9 mouse cellular contexts compared by ENCODE assay signal in genomic region chr16:94536417-94537158, GRCm38 (mm10). TPM values are rescaled to one million over a fixed set of nuclear protein-coding genes. Genes with fewer than 3 reads are reported as not detected.
A peak's percentile ranks its signal among the peaks of the same experiment; 100 is the strongest.
DNase-seq lines count a peak whose midpoint lies in the region; ATAC-seq and TF ChIP-seq lines count a peak whose summit lies in the region.
"Had no signal": no experiment of that assay in that cellular context is flagged by ENCODE, and none has a peak within 500 bp of the region (broad histone marks: within the 10 kb centered on the region; RNA-seq: fewer than 3 reads in every experiment).

No protein-coding gene starts in this region.

- no peaks in the 10 kb centered on the region for H3K9me3 ChIP-seq in kidney, embryonic 15.5 days (replicated peaks)
- H3K9me3 ChIP-seq: neural tube, embryonic 13.5 days had no signal

- no peaks in the 10 kb centered on the region for H3K79me2 ChIP-seq in myocyte (ENCODE audit: control insufficient read depth, insufficient read depth)

- no peak overlapping the region for H3K9ac ChIP-seq in kidney, embryonic 15.5 days
- H3K9ac ChIP-seq: neural tube, embryonic 13.5 days had no signal

- H3K4me1 ChIP-seq in kidney, embryonic 15.5 days, result peaks cover 13% of the 10 kb centered on the region
- H3K4me1 ChIP-seq: neural tube, embryonic 13.5 days had no signal

- TF ChIP-seq POLR2A in myocyte (IDR thresholded peaks at IDR 0.05; ENCODE audit: insufficient read length, low read depth), result peak; percentile 34

- no peak for ATAC-seq in kidney, embryonic 15.5 days (replicated peaks; ENCODE audit: low FRiP score)
- ATAC-seq in megakaryocyte progenitor cell, adult 5-6 weeks (replicated peaks; ENCODE audit: poor library complexity), result no peak

- DNase-seq in layer of hippocampus, adult 2 months (ENCODE audit: low spot score in 2 of 2), result no peak
- no peak for DNase-seq in layer of hippocampus, adult 8-10 months (ENCODE audit: low spot score in 2 of 2)
- DNase-seq in gastrocnemius, adult 8-10 months (ENCODE audit: low spot score in 2 of 2), result peak; percentile 66 to 69
- DNase-seq in spleen, postnatal 36 days (ENCODE audit: low spot score in 2 of 2), result no peak
- no peak for DNase-seq in B cell, adult 2 months

- 0 out of 2 replicates have a peak overlapping the region, but pooled peaks have one; percentile 29 for H3K4me2 ChIP-seq in kidney, embryonic 15.5 days
- H3K4me2 ChIP-seq in myocyte (ENCODE audit: low read depth), result peak overlapping the region; percentile 81
- H3K4me2 ChIP-seq: neural tube, embryonic 13.5 days had no signal

- H3K27me3 ChIP-seq in kidney, embryonic 15.5 days, result no peaks in the 10 kb centered on the region
- no peaks in the 10 kb centered on the region for H3K27me3 ChIP-seq in myocyte (ENCODE audit: control insufficient read depth, insufficient read depth, insufficient read length)
- H3K27me3 ChIP-seq: neural tube, embryonic 13.5 days had no signal

- H3K27ac ChIP-seq in layer of hippocampus, adult 2 months, result 0 out of 2 replicates have a peak overlapping the region, but pooled peaks have one; percentile 14
- no peak overlapping the region for H3K27ac ChIP-seq in kidney, embryonic 15.5 days
- H3K27ac ChIP-seq: neural tube, embryonic 13.5 days had no signal

- no peaks in the 10 kb centered on the region for H3K36me3 ChIP-seq in kidney, embryonic 15.5 days
- H3K36me3 ChIP-seq in myocyte (ENCODE audit: control insufficient read depth, insufficient read depth), result no peaks in the 10 kb centered on the region
- H3K36me3 ChIP-seq: neural tube, embryonic 13.5 days had no signal

- no peak overlapping the region for H3K4me3 ChIP-seq in layer of hippocampus, adult 2 months
- H3K4me3 ChIP-seq in kidney, embryonic 15.5 days (replicated peaks), result no peak overlapping the region
- H3K4me3 ChIP-seq in myocyte, result peak overlapping the region; percentile 5
- H3K4me3 ChIP-seq: neural tube, embryonic 13.5 days had no signal

- 46% methylated on average over 7 of the region's 7 CpGs for WGBS in kidney, embryonic 15.5 days

- H3ac ChIP-seq in myocyte (ENCODE audit: control insufficient read depth, insufficient read length), result no peak overlapping the region

- TF ChIP-seq CTCF in layer of hippocampus, adult 2 months (conservative IDR thresholded peaks at IDR 0.05), result no peak

TF ChIP-seq in myocyte, 11 proteins besides CTCF, POLR2A, EP300 and RAD21:
- TF ChIP-seq TCF12 (IDR thresholded peaks at IDR 0.05; ENCODE audit: insufficient read depth, poor library complexity, severe bottlenecking), result peak; percentile 66
- TF ChIP-seq E2F4 (IDR thresholded peaks at IDR 0.05; ENCODE audit: insufficient read depth), result no peak
- peak; percentile 69 to 83 (median 69) for TF ChIP-seq MYOD1 (IDR thresholded peaks at IDR 0.05; ENCODE audit: control insufficient read depth in 1 of 3, insufficient read length in 2 of 3, low read depth in 2 of 3)
- no peak for TF ChIP-seq REST (IDR thresholded peaks at IDR 0.05; ENCODE audit: insufficient read depth, insufficient read length)
- peak; percentile 51 to 89 (median 89) for TF ChIP-seq MYOG (IDR thresholded peaks at IDR 0.05; ENCODE audit: control insufficient read depth in 1 of 3, insufficient read depth in 1 of 3, insufficient read length in 2 of 3, low read depth in 2 of 3)

RNA-seq across cellular contexts. Expression of gene Vps26c, which starts 10.0 kb away (rescaled TPM):
- total RNA-seq in layer of hippocampus, adult 2 months (2021), result 10 to 100 TPM; 30.7 to 35.2 TPM
- total RNA-seq in layer of hippocampus, adult 8-10 months (2022), result 10 to 100 TPM; 33.4 to 40.3 (median 38.7) TPM
- 10 to 100 TPM in 3 of 4 experiments, 1 to 10 TPM in 1; 8.6 to 12.1 (median 10.2) TPM for total RNA-seq in gastrocnemius, adult 8-10 months (2022)
- polyA plus RNA-seq in kidney, embryonic 15.5 days (2015; fragmentation: Nextera tagmentation; extraction: Ambion mirVana), result 56.4 and 59.3 TPM in 2 replicates
- polyA plus RNA-seq in myocyte (2012; fragmentation: generic; extraction: Trizol), result 58.3 TPM
- total RNA-seq in megakaryocyte progenitor cell, adult 5-6 weeks (2015), result 21.8 and 26.4 TPM in 2 replicates
- 29.5 and 32.9 TPM in 2 replicates for total RNA-seq in megakaryocyte progenitor cell, adult 5-6 weeks (2017)

RNA-seq across cellular contexts. Expression of gene Dyrk1a, which starts 33.2 kb away (rescaled TPM):
- total RNA-seq in layer of hippocampus, adult 2 months (2021), result 10 to 100 TPM; 95.0 to 98.9 TPM
- total RNA-seq in layer of hippocampus, adult 8-10 months (2022), result 10 to 100 TPM; 90.2 to 98.5 (median 96.3) TPM
- 100 to 1,000 TPM in 3 of 4 experiments, 10 to 100 TPM in 1; 95.4 to 131 (median 109) TPM for total RNA-seq in gastrocnemius, adult 8-10 months (2022)
- 8.7 and 9.7 TPM in 2 replicates for polyA plus RNA-seq in kidney, embryonic 15.5 days (2015; fragmentation: Nextera tagmentation; extraction: Ambion mirVana)
- polyA plus RNA-seq in myocyte (2012; fragmentation: generic; extraction: Trizol), result 20.7 TPM
- total RNA-seq in megakaryocyte progenitor cell, adult 5-6 weeks (2015), result 60.8 and 65.6 TPM in 2 replicates
- 49.4 and 58.3 TPM in 2 replicates for total RNA-seq in megakaryocyte progenitor cell, adult 5-6 weeks (2017)

Comparison
In these comparisons a context has a peak if more than half of its experiments do, and no peak if none do; other contexts are left out.
1. DNase-seq: peak in gastrocnemius, adult 8-10 months (2 of 2); none in layer of hippocampus, adult 2 months (0 of 2), layer of hippocampus, adult 8-10 months (0 of 2), spleen, postnatal 36 days (0 of 2) and B cell, adult 2 months (0 of 2).